Mouse (Mus musculus) olfactory bulb, adult 2 months (tissue): Measurements from ENCODE around the gene Tex22. TPM values are rescaled to one million over a fixed set of nuclear protein-coding genes. Genes with fewer than 3 reads are reported as not detected.

ENCODE experiments used
- H3K27ac ChIP-seq: fragments of 200-500 bp; 2 replicates; pipeline ENCODE4 v1.5.1; 2012; ENCODE audit warnings: low read depth, low read length; ENCODE audit not compliant: insufficient read depth
- H3K4me1 ChIP-seq: fragments of 200-500 bp; 2 replicates; pipeline ENCODE4 v1.6.1; 2012; ENCODE audit warnings: low read length; ENCODE audit not compliant: control insufficient read depth, insufficient read depth
- H3K4me3 ChIP-seq: fragments of 200-500 bp; 2 replicates; pipeline ENCODE4 v1.5.1; 2012; ENCODE audit warnings: mild to moderate bottlenecking, low read depth, low read length, moderate library complexity; ENCODE audit not compliant: insufficient read depth
- CTCF ChIP-seq: fragments of 200-500 bp; IDR thresholded peaks from 2 replicates; pipeline ENCODE4 v1.5.1; 2012; ENCODE audit warnings: low read depth, mild to moderate bottlenecking, low read length, moderate library complexity; ENCODE audit not compliant: insufficient read depth
- POLR2A ChIP-seq: fragments of 200-500 bp; IDR thresholded peaks from 2 replicates; pipeline ENCODE4 v1.6.1; 2012; ENCODE audit warnings: mild to moderate bottlenecking, low read depth, low read length, moderate library complexity; ENCODE audit not compliant: insufficient read depth
- WGBS: fragments of 180-500 bp; shearing (Covaris S2); methylation state at CpG from one replicate; pipeline ENCODE4 v1.1.7; 2018; 5-methylcytosine and 5-hydroxymethylcytosine counted together
- polyA plus RNA-seq: library from polyadenylated mRNA; stranded (reverse); fragments of >200 nt; gene quantifications from 2 replicates; pipeline ENCODE4 v1.2.4, GENCODE M21; 2012; ENCODE audit warnings: low replicate concordance; ENCODE audit not compliant: missing spikeins, insufficient read depth, insufficient read length

Tex22 gene
- polyA plus RNA-seq, 1 experiment: not detected

DNA sequence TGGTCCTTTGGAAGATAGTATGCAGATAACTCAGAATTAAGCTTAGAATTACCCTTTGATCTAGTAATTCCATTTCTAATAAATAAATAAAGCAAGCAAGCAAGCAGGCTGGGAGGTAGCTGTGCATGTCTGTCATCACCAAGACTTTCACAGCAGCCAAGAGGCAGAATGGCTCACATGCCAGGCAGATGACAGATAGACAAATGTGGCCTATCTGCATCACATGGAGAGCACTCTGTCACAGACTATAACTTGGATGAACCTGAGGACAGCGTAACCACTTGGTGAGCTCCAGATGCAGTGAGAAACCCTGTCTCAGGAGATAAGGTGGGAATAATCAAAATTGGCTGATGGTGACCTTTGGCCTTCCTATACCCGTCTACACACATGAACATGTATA lies 39.2 kb upstream of the Tex22 start:
- H3K4me3 ChIP-seq: no peak overlapping the region
- WGBS: 89% methylated on average over 2 of the region's 2 CpGs
- no peak overlapping the region for H3K27ac ChIP-seq
- H3K4me1 ChIP-seq: peaks cover 22% of the 10 kb centered on the region
- TF ChIP-seq POLR2A: no peak
- no peak for TF ChIP-seq CTCF

DNA sequence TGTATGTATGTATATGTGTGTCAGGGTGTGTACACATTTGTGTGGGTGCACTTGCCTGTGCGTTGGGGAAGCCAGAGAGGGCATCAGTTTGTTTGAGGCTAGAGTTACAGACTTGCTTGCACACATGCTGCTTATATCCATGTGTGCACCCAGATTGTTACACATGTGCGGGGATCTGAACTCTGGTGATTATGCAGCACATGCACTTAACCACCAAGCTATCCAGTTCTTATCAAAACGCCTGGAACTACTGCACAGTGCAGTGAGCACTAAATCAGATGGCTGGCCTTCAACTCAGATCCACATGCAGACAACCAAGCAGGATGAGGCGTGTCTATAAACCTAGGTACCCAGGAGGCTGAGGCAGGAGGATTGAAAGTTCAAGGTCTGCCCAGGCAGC lies 37.3 kb upstream of the Tex22 start:
- Histone ChIP-seq H3K4me1 (peaks cover 19% of the 10 kb centered on the region), H3K27ac (no peak overlapping the region), H3K4me3 (no peak overlapping the region)
- WGBS: 90% methylated on average over 4 of the region's 4 CpGs
- no peak for TF ChIP-seq CTCF
- TF ChIP-seq POLR2A: no peak

DNA sequence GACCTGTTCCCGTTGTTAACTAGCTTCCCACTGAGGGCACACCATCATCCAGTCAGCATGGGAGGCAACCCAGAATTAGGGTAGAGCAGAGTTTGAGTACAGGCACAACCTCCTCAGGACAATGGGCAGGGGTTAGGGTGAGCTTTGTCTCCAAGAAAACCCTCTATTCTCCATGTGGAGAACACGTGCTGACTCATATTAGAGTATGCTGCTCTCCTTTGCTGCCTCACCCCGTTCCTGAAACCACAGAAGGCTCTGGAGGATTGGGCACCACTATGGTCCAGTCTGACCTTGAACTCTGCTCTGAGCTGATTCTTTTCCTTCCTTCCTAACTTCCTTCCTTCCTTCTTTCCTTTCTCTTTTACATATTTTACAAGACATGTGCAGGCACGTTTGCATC lies 35.9 kb upstream of the Tex22 start:
- 84% methylated on average over 4 of the region's 4 CpGs for WGBS
- H3K27ac ChIP-seq: no peak overlapping the region
- no peak overlapping the region for H3K4me3 ChIP-seq
- TF ChIP-seq CTCF: no peak
- TF ChIP-seq POLR2A: no peak
- peaks cover 5% of the 10 kb centered on the region for H3K4me1 ChIP-seq

DNA sequence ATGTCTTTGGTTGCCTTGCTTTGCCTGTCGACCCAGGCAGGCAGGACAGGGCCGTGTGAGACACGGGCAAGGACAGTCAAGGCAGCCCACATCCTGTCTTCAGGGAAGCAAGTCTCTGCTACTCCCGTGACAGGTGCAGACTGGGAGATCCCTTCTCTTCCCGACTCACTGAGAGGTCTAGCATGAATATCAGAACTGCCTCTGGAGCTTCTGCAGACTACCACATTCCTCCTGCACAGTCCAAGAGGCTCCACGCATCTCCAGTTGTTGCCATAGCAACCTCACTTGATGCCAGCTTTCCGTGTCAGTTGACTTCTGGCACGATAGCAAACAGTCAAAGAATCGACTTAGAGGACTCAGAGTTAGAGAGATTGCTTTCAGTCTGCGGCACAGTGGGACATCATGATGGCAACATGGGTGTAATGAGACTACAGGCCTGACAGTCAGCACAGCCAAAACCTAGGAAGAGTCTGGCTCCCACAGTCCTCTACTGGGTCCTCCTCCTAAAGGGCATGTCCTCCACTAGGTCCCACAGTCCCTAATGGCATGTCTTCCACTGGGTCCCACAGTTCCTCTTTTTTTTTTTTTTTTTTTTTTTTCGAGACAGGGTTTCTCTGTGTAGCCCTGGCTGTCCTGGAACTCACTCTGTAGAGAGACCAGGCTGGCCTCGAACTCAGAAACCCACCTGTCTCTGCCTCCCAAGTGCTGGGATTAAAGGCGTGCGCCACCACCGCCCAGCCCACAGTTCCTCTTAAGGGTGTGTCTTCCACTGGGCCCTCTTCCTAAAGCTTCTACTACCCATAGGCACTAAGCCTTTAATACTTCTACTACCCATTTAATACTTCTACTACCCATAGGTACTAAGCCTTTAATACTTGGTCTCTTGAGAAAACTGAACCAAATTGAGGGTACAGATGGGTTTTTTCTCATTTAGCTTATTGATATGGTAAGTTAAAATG lies 32.5 kb upstream of the Tex22 start:
- WGBS: 49% methylated on average over 15 of the region's 15 CpGs
- Histone ChIP-seq H3K4me3 (no peak overlapping the region), H3K4me1 (peaks cover 5% of the 10 kb centered on the region), H3K27ac (no peak overlapping the region)
- TF ChIP-seq POLR2A (no peak), CTCF (no peak)

DNA sequence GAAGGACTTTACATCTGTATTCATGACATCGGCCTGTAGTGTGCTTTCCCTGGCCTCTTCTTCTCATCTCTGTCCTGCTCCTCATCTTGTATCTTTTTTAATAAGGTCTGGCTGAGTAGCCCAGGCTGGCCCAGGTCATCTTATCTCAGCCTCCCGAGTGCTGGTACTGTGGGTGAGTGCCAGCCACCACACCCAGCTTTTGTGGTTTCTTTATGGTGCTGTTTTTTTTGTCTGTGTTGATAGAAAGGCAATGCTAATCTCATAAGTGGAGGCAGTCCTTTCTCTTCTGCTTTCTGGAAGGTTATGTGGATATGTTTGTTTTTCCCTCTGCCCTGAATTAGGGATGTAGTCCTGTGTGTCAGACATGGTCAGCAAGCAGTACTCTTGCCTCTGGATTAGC lies 31.8 kb upstream of the Tex22 start:
- Histone ChIP-seq H3K4me1 (peaks cover 5% of the 10 kb centered on the region), H3K4me3 (no peak overlapping the region), H3K27ac (no peak overlapping the region)
- TF ChIP-seq POLR2A: no peak
- TF ChIP-seq CTCF: no peak
- WGBS: 86% methylated on average over 2 of the region's 2 CpGs

DNA sequence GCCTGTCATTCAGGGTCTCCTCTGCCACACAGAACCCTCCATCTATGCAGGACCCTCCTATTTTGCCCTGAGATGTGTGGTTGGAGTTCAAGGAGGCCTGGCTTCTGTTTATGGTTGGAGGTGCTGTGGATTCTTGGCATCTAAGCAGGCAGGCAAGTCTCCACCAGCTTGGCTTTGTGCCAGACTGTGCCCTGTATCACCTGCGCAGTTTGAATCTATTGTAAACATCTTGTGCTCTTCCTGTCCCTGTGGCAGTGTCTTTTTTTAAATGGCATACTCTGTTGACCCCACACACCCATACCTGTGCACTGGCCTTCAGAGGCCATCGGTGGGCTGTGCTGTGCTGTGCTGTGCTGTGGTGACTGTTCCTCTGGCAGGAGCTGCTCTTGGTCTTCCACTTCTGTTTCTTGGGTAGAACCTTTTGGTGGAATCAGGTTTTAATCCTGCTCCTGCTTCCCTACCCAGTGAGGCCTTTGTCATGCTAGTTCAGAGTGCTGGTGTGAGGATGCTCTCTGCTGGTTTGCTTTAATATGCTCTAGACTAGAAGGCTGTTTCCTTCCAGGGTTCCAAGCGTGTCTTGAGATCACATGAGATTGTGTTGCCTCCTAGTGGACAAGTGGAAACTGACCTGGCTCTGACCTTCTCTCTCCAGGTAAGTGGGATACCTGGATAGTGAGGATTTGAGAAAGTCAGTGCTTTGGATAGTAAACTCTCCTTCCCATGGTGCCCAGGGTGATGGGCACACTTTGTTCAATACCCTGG lies 29.2 kb upstream of the Tex22 start:
- TF ChIP-seq CTCF: no peak
- no peak for TF ChIP-seq POLR2A
- Histone ChIP-seq H3K4me1 (peaks cover 9% of the 10 kb centered on the region), H3K27ac (no peak overlapping the region), H3K4me3 (no peak overlapping the region)
- 83% methylated on average over 3 of the region's 3 CpGs for WGBS

DNA sequence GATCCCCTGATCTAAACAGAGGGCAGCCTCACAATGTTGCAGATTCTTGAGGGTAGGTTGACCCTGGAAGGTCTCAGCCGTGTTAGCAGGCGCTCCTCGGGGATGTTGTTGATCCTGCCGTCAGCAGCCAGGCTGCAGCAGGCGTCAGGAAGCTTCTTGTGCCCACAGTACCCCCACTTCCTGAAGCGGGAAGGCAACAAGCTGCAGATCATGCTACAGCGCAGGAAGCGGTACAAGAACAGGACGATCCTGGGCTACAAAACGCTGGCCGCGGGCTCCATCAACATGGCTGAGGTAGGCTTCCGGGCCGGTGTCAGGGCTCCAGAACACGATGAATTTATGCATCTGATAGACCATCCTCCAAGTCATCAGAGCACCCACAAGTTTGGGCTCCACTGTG lies 27.4 kb upstream of the Tex22 start:
- no peak overlapping the region for H3K27ac ChIP-seq
- TF ChIP-seq CTCF (no peak), POLR2A (no peak)
- H3K4me1 ChIP-seq: peaks cover 4% of the 10 kb centered on the region; the same call in 1 of the 2 replicates
- WGBS: 93% methylated on average over 15 of the region's 15 CpGs
- no peak overlapping the region for H3K4me3 ChIP-seq

DNA sequence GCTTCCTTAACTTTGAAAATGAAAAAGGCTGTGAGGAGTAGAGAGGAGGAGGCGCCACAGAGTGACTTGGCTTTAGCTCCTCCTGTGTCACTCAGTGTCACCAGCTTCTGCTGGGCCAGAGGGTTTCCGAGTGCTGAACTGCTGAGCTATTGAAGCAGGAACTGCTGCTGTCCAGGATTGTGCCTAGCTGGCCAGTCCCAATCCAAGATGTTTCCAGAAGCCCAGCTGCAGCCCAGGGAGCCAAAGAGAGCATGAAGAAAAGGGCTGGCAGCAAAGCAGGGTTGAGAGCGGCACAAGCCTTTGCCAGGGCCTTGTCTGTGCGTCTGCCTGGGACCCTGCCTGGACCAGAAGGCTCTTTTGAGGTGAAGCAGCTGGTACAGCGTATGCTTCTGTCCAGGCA lies 26.2 kb upstream of the Tex22 start:
- WGBS: 68% methylated on average over 5 of the region's 5 CpGs
- Histone ChIP-seq H3K27ac (no peak overlapping the region), H3K4me3 (no peak overlapping the region), H3K4me1 (peaks cover 4% of the 10 kb centered on the region; the same call in 1 of the 2 replicates)
- TF ChIP-seq CTCF: no peak
- TF ChIP-seq POLR2A: no peak

DNA sequence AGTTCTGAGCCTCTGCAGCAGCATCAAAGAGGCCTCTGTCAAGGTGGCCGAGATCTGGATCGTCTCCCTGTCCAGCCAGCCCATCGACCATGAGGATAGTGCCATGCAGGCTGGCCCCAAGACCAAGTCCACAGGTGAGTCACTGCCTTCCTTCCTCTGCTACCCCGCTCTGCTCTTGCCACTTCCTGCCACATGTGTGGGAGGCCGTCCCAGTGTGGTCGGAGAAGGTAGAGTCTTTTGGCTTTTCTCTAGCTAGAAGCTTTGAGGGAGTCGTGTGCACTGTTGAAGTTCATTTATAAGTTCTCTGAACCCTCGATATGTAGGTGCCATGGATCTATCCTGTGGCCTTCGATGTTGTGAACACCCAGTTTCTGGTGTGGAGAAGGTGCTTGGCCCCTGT lies 24.5 kb upstream of the Tex22 start:
- H3K27ac ChIP-seq: no peak overlapping the region
- TF ChIP-seq CTCF (no peak), POLR2A (no peak)
- H3K4me1 ChIP-seq: peaks cover 4% of the 10 kb centered on the region; the same call in 1 of the 2 replicates
- 90% methylated on average over 9 of the region's 9 CpGs for WGBS
- H3K4me3 ChIP-seq: no peak overlapping the region
